Mouse (Mus musculus) lung, embryonic 14.5 days (tissue): ENCODE measurements around the gene Gstm3. TPM values are rescaled to one million over a fixed set of nuclear protein-coding genes. Genes with fewer than 3 reads are reported as not detected.

Experiments used
- ATAC-seq: fragments of 200-750 bp; cut with Nextera tagmentation; 2 replicates; pipeline ENCODE4 v1.8.0; 2017; ENCODE audit warnings: mild to moderate bottlenecking, moderate TSS enrichment, moderate library complexity; ENCODE audit not compliant: insufficient read depth
- DNase-seq: peaks from one replicate; pipeline ENCODE4 v3.0.0-alpha.2; 2015
- H3K27ac ChIP-seq: fragments of 300-500 bp; sonication (generic); 2 replicates; pipeline ENCODE4 v1.5.1; 2014; ENCODE audit warnings: low read depth, mild to moderate bottlenecking, moderate library complexity
- H3K27me3 ChIP-seq: fragments of 300-500 bp; sonication (generic); 2 replicates; pipeline ENCODE4 v1.6.1; 2014; ENCODE audit warnings: low read length, control low read depth; ENCODE audit not compliant: insufficient read depth
- H3K36me3 ChIP-seq: fragments of 300-500 bp; sonication (generic); 2 replicates; pipeline ENCODE4 v1.6.1; 2014; ENCODE audit warnings: control low read depth; ENCODE audit not compliant: insufficient read depth
- H3K4me1 ChIP-seq: fragments of 300-500 bp; sonication (generic); 2 replicates; pipeline ENCODE4 v1.6.1; 2014; ENCODE audit warnings: antibody characterized with exemption, control low read depth; ENCODE audit not compliant: insufficient read depth
- H3K4me2 ChIP-seq: fragments of 300-500 bp; sonication (generic); 2 replicates; pipeline ENCODE4 v1.6.1; 2014; ENCODE audit warnings: mild to moderate bottlenecking
- H3K4me3 ChIP-seq: fragments of 300-500 bp; sonication (generic); 2 replicates; pipeline ENCODE4 v1.5.1; 2014; ENCODE audit warnings: low read depth, low read length
- H3K9ac ChIP-seq: fragments of 300-500 bp; sonication (generic); 2 replicates; pipeline ENCODE4 v1.6.1; 2014
- H3K9me3 ChIP-seq: fragments of 300-500 bp; sonication (generic); 2 replicates; pipeline ENCODE4 v1.6.1; 2016; ENCODE audit warnings: low read depth, low read length, control low read depth
- CTCF ChIP-seq: IDR thresholded peaks from 2 replicates; pipeline ENCODE4 v1.5.1; 2016; ENCODE audit warnings: antibody characterized with exemption, low read depth
- WGBS: fragments of 180-500 bp; shearing (Covaris S2); extraction: QIAGEN DNeasy Blood & Tissue Kit; methylation state at CpG from one replicate; pipeline ENCODE4 v1.1.7; 2014; 5-methylcytosine and 5-hydroxymethylcytosine counted together
- polyA plus RNA-seq: library from polyadenylated mRNA; unstranded; fragments of >200 nt; fragmentation: Nextera tagmentation; extraction: Ambion mirVana; gene quantifications from 2 replicates; pipeline ENCODE4 v1.2.1, GENCODE M21; 2014

The Gstm3 gene
- polyA plus RNA-seq, 1 experiment from 2014 or later: 0.18 TPM

DNA sequence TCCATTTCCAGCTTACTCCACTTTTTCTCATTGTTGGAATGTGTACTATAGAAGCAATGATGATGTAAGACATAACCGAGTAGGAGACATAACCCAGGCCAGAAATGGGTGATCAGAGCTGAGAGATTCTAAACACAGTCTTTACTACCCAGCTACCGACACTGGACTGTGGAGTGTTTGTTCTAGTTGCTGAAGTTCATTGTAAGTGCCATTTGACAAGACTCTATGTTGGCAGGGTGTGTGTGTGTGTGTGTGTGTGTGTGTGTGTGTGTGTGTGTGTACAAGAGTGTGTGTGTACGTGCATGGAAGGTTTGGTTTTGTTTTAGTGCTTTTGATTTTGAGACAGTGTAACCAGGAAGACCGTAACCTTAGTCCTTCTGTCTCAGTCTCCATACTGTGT, 39.4 kb downstream of the Gstm3 start:
- TF ChIP-seq CTCF: no peak
- WGBS: 65% methylated on average over 4 of the region's 4 CpGs
- Histone ChIP-seq H3K27ac (no peak overlapping the region), H3K4me3 (no peak overlapping the region), H3K9ac (no peak overlapping the region), H3K4me1 (no peaks in the 10 kb centered on the region), H3K9me3 (no peaks in the 10 kb centered on the region), H3K36me3 (no peaks in the 10 kb centered on the region), H3K4me2 (no peak overlapping the region), H3K27me3 (no peaks in the 10 kb centered on the region)
- ATAC-seq: no peak
- no peak for DNase-seq

DNA sequence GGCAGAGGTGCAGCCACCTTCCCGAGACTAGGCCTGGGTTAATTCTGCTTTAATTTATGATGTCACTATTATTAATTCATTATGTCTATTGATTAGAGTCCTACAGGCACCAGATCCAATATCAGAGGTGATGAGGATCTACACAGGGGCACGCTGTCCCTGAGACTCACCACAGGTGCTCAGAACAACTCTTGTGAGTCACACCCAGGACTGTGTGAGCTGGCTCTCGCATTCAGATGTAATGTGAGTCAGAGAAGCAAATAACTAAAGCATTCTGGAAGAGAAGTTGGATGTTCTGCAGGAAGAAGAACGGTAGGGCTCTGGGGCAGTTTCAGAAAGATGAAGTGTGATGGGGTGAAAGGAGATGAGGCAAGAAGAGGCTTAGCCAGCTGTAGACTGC, 39.8 kb downstream of the Gstm3 start:
- ATAC-seq (no peak), DNase-seq (no peak)
- no peak for TF ChIP-seq CTCF
- 67% methylated on average over 4 of the region's 4 CpGs for WGBS
- no peak overlapping the region for H3K9ac ChIP-seq
- no peak overlapping the region for H3K27ac ChIP-seq
- no peak overlapping the region for H3K4me2 ChIP-seq
- no peak overlapping the region for H3K4me3 ChIP-seq
- H3K4me1 ChIP-seq: no peaks in the 10 kb centered on the region
- no peaks in the 10 kb centered on the region for H3K27me3 ChIP-seq
- no peaks in the 10 kb centered on the region for H3K36me3 ChIP-seq
- H3K9me3 ChIP-seq: no peaks in the 10 kb centered on the region

DNA sequence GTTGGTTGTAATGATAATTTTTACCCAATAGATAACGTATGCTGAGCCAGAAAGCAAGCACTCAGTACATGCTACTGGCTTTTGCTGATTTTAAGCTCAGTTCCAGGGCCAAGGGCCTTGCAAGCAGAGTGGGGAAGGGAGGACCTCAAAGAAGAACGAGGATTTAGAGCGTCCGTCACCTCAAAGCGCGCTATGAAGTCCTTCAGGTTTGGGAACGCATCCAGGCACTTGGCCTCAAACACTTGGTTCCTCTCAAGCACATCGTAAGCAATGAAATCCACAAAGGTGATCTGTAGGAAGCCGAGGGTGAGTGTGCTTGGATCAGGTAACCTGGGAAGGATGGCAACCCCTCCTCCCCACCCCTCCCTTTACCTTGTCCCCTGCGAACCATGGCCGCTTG, 40.4 kb downstream of the Gstm3 start:
- Histone ChIP-seq H3K4me2 (no peak overlapping the region), H3K9ac (no peak overlapping the region), H3K4me3 (no peak overlapping the region), H3K36me3 (no peaks in the 10 kb centered on the region), H3K4me1 (no peaks in the 10 kb centered on the region), H3K27ac (no peak overlapping the region), H3K27me3 (no peaks in the 10 kb centered on the region), H3K9me3 (no peaks in the 10 kb centered on the region)
- no peak for TF ChIP-seq CTCF
- ATAC-seq (no peak), DNase-seq (no peak)
- WGBS: 60% methylated on average over 11 of the region's 11 CpGs

GRCm38 (mm10) chr3:107927841-107928240, 41.2 kb downstream of the Gstm3 start:
- no peaks in the 10 kb centered on the region for H3K36me3 ChIP-seq
- no peaks in the 10 kb centered on the region for H3K4me1 ChIP-seq
- TF ChIP-seq CTCF: no peak

GRCm38 (mm10) chr3:107925335-107925734, 43.7 kb downstream of the Gstm3 start:
- no peak for TF ChIP-seq CTCF
- Histone ChIP-seq H3K36me3 (no peaks in the 10 kb centered on the region), H3K4me2 (no peak overlapping the region), H3K9me3 (no peaks in the 10 kb centered on the region), H3K4me1 (no peaks in the 10 kb centered on the region), H3K4me3 (no peak overlapping the region), H3K27ac (no peak overlapping the region), H3K27me3 (no peaks in the 10 kb centered on the region), H3K9ac (no peak overlapping the region)
- WGBS: 86% methylated on average over 3 of the region's 3 CpGs
- DNase-seq: no peak
- no peak for ATAC-seq

More at GRCm38 (mm10) chr3:107927841-107928240, 41.2 kb downstream of the Gstm3 start:
- Histone ChIP-seq H3K9me3 (no peaks in the 10 kb centered on the region), H3K27ac (no peak overlapping the region), H3K27me3 (no peaks in the 10 kb centered on the region), H3K4me3 (no peak overlapping the region), H3K9ac (no peak overlapping the region), H3K4me2 (no peak overlapping the region)
- WGBS: 92% methylated on average over 3 of the region's 3 CpGs
- DNase-seq: no peak
- no peak for ATAC-seq

GRCm38 (mm10) chr3:107920348-107920747, 48.7 kb downstream of the Gstm3 start:
- Histone ChIP-seq H3K27ac (no peak overlapping the region), H3K9me3 (no peaks in the 10 kb centered on the region), H3K9ac (no peak overlapping the region), H3K27me3 (no peaks in the 10 kb centered on the region), H3K4me2 (no peak overlapping the region), H3K4me1 (no peaks in the 10 kb centered on the region), H3K4me3 (no peak overlapping the region), H3K36me3 (no peaks in the 10 kb centered on the region)
- no peak for TF ChIP-seq CTCF
- DNase-seq: no peak
- no peak for ATAC-seq
- 92% methylated on average over 5 of the region's 5 CpGs for WGBS

GRCm38 (mm10) chr3:107917783-107918408, 51.2 kb downstream of the Gstm3 start:
- peak; percentile 56; the same call in 1 of the 2 replicates for ATAC-seq
- Histone ChIP-seq H3K4me2 (no peak overlapping the region), H3K27ac (no peak overlapping the region), H3K27me3 (no peaks in the 10 kb centered on the region), H3K36me3 (no peaks in the 10 kb centered on the region), H3K4me1 (no peaks in the 10 kb centered on the region), H3K9ac (no peak overlapping the region), H3K9me3 (no peaks in the 10 kb centered on the region), H3K4me3 (no peak overlapping the region)
- peak; percentile 85 for DNase-seq
- peak; percentile 74 for TF ChIP-seq CTCF
- 56% methylated on average over 7 of the region's 7 CpGs for WGBS

- Histone ChIP-seq H3K4me3 (no peak overlapping the region), H3K27me3 (no peaks in the 10 kb centered on the region), H3K4me2 (no peak overlapping the region), H3K9me3 (no peaks in the 10 kb centered on the region), H3K27ac (no peak overlapping the region), H3K9ac (no peak overlapping the region), H3K4me1 (no peaks in the 10 kb centered on the region), H3K36me3 (no peaks in the 10 kb centered on the region)
- 74% methylated on average over 3 of the region's 3 CpGs for WGBS
- ATAC-seq: no peak
- peak; percentile 35; the same call in 1 of the 2 replicates for TF ChIP-seq CTCF
- DNase-seq: no peak
These were observed 52.0 kb downstream of the Gstm3 start for GRCm38 (mm10) chr3:107917097-107917496.
